Mouse (Mus musculus): ENCODE data around the gene Tm6sf2.

Tm6sf2 gene

DNA sequence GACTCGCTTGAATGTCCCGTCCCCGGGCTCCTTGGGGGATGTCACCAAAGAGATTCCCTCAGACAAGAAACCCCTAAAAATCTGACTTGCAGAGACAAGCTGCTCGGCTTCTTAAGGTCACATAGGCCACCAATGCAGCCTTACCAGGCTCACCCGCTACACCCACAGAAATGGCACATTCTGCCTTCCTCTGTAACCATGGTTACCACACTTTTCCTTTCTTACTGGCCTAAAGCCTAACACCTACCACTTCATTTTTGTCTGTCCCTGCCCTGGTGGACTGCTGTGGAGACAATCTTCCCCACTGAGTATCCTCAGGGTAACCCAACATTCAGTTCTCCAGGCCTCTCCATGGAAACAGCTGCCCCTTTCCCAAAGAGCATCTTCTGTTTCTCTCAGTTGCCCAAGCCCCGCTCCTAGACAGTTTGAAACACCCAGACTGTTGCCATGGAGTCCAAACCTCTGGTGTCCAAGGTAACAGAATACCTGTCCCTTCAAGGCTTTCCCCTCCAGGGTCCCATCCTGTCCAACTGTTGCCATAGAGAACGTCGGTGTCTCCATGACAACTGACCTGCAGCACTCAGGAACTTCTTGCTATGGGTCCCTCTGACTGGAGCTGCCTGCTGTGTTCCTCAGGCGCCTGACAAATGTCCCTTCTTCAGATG is 16.7 kb downstream of the Tm6sf2 start:
- DNase-seq (ENCODE audit: low read depth, low spot score) = no peak

DNA sequence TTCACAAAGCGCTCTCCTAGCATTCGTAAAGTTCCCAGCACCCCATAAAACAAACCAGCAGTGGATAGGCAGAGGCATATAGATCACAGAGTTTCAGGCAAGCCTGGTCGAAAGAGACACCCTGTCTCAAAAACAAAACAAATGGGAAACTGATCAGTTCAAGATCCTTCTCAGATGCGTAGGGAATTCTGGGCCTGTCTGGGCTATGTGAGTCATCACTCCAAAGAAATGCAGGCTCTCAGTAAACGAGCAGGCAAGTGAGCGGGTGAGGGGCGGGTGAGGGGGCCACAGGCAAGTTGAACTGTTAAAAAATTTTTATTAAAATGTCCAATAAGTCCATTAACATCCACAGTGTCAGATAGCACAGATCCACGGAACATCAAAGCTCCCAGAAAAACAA is 20.1 kb downstream of the Tm6sf2 start:
- DNase-seq (ENCODE audit: low read depth, low spot score) = no peak

DNA sequence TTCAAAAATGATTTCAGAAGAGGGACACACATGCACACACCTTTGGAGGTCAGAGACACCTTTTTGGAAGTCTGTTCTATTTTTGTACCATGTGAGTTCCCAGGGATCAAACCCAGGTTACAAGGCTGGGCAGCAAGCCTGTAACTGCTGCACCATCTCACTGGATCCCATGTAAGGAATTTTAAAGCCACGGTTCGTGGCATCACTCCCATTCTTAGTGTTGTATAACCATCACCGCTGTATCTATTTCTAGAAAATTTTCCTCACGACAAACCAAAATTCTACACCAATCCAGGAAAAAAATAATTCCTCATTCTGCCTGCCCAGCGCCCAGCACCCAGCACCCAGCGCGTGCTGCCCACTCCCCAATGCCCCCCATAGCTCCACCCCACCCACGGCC is 26.6 kb downstream of the Tm6sf2 start:
- no peak for DNase-seq (ENCODE audit: low read depth, low spot score)

DNA sequence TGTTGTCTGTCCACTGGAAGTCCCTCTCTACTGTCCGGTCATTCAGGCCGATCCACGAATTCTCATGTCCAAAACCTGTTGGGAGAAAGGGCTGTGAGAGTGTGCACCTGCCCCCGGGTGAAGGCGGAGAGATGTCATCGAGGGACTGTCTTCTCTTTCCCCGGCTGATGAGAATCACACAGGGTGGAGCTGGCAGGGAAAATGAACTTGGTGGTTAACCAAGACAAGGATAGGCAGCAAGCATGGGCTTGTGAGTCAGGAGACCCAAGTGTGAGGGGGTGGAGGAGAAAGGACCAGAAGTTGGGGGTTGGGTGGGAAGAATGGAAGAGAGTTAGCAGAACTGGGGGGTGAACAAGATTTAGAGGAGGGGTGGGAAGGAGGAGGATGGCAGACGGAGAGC is 27.5 kb downstream of the Tm6sf2 start:
- no peak for DNase-seq (ENCODE audit: low read depth, low spot score)

DNA sequence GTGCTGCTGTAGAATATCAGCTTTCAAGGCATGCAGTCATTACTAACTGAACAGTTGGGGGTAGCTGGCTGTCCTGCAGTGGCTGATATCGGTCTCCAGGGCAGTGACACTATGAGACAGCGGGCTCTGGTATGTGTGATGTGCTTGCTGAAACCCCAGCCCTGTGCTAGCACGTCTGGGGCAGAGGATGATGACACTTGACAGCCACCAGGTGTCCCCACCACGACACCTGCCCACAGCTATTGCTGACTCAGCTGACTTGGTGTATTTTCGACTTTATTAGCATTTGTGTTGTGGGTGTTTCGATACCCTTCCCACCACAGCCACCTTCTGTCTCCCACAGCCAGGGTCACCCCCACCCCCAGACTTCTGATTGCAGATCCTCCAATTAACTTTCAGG is 31.8 kb downstream of the Tm6sf2 start:
- DNase-seq (ENCODE audit: low read depth, low spot score) = no peak

DNA sequence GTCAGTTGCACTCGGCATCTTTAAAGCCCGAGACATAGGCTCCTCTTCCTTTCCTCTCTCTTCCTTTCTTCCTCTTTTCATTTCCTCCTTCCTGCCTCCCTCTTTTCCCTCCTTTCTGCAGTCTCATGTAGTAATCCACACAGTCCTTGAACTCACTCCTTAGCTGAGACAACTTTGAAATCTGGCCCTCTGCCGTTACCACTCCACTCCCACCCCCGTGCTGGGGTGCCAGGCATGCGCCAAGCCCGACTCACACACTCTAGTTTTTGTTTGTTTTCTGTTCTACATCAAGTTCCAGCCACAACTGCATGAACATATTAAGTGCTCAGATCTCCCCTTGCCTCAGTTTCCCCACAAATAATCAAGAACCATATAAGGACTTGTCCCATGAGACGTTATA is 32.2 kb downstream of the Tm6sf2 start:
- no peak for DNase-seq (ENCODE audit: low read depth, low spot score)

DNA sequence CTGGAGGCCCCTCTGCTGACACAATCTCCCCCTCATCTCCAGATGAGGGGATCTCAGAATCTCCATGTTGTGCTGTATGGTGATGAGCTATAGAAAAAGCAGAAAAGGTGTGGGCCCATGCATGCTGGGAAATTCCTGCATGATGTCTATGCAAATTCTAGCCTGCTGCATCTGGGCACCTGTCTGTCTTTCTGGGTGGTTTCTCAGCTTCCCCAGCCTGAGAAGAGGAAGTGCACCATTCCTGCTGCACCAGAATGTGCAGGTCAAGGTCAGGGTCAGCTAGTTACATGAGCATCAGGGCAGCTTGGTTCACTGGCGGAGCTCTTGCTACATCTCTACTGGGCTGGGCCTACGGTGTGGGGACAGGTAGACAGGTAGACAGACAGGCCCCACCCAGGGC is 37.7 kb downstream of the Tm6sf2 start:
- no peak for DNase-seq (ENCODE audit: low read depth, low spot score)

DNA sequence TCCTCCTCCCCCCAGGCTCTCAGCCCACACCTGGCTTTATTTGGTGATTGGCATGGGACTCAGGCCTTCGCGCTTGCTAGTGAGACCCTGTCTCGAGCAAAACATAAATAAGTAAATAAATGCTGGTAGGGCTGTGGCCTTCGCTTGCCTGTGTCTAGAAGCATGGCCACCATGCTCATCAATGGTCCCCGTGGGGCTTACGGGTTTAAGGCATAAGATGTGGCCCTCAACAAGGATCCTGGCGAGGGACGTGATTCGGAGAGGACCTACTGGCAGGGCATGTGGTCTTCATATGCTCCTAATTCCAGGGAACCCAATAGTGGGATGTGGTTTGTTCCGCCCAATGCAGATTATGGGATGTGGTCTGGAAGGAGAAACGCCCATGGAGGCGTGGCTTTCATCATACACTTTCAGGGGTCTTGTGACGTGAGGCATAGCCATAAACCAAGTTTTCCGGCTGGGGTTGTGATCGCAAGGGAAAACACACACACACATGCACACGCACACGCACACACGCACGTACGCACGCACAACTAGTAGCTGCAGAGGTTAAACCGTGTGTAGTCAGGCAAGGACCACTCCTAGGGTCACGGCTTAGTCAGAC is 38.6 kb downstream of the Tm6sf2 start:
- DNase-seq (ENCODE audit: low read depth, low spot score) = no peak

DNA sequence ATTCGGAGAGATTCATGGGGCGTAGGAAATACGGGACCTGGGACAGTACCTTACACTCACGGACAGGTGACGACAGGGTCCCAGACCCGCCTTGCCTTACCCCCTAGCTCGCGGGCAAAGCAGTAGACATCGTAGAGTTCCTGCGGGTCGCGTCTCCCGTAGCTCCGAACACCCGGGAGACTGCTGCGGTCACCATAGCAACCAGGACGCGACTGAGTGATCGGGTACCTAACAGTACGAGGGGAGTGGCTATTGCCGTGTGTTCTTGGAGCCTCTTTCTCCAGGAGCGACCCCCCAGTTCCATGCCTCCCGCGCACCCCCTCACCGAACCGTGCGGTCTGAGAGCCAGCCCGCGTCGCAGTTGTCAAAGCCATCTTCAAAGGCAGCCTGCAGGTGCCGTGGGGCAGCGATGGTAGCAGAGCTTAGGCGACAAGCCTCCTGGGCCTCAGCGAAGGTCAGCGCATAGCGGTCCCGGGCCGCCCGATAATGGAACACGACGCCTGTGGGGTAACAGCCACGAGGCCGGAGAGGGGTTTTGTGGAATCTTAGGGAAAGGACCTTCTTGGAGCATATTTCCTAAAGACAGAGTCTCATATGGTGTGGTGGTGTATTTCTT is 39.8 kb downstream of the Tm6sf2 start:
- no peak for DNase-seq (ENCODE audit: low read depth, low spot score)

DNA sequence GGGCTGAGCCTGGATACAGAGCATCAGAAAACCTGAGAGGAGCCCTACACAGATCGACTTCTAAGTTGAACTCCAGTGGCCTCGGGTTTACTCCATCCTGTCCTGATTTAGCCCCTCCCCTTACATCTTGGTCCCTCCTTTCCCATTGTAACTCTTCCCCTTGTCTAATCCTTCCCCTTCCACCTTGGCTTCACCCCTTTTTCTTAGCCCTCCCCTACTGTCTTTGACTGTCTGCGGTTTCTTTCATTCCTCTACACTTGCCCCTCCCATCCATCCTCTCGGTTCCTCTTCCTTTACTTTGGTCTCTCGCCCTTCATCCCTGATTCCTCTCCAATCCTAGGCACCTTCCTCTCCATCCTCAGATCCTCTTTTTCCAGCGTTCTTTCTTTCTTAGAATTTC is 41.8 kb downstream of the Tm6sf2 start:
- no peak for DNase-seq (ENCODE audit: low read depth, low spot score)

DNA sequence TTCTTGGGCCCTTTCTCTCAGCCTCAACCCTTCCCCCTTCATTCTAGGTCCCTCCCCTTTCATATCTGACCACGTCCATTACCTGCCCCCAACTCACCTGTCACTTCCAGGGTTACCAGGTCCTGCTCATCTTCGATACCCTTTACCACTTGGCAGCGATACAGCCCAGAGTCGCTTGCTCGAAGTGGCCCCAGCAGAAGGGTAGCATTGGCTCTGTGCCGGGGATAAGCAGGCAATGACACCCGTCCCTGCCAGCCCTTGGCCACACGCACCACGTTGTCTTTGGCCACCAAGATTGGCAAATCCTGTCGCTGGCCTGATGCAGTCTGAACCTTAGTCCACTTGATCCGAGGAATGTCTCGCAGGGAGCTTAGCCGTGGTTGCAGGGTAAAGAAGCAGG is 42.2 kb downstream of the Tm6sf2 start:
- DNase-seq (ENCODE audit: low read depth, low spot score) = no peak

DNA sequence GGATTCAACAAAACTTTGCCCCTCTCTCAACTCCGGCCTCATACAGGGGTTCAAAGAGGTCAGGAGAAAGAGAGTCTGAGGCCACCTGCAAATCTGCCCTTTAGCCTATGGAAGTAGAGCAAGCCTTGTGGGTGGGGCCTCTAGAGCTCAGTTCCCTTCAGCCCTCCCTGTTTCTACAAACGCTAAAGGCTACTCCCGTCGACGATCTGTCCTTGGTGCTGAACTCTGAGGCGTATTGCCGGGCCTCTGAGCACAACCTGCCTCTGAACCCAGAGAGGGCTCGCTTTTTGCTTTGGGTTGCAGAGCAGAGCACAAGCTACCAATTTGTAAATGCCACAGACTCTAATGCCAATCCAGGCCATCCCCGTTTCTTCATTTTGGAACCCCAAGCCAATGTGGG is 44.9 kb downstream of the Tm6sf2 start:
- DNase-seq (ENCODE audit: low read depth, low spot score) = peak; percentile 71

DNA sequence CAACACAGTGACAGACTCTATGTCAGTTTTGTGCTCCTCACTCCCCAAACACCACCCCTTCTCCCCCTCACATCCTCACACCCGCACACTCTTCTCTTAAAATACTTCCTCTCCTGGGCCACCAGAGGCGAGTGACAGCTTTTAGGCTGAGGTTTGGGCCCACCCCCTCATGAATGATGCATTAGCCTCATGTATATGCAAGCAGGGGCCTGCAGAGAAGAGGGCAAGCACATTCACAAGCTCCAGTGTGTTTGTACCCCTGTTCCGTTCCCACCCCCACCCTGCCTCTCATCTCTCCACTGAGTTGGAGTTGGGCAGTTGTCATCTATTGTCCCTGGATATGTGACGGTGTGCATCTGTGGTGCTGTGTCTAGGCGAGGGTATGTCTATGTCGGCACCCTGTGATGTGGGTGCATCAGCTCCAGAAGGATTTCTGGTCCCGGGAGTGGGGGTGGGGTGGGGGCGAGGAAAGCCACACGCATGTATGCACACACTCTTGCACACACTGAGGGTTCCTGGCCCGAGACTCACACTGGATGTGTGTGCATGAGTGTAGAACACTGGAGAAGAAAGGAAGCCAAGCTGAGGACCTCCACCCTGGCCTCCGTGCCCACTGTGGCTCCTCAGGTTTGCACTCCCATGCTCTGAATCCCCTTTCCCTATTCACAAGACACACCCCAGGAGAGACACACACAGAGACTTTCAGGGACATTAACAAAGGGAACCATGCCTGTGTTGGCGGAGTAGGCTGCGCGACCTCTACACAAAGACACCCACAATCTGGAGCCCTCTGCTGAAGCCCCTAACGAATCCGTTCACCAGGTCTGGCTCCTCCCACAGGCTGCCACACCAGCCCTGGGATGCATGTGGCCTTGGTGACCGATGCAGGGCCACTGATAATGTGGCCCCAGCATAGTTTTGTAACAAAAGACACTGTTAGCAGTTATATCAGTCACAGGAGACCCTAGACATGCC is 46.3 kb downstream of the Tm6sf2 start:
- DNase-seq (ENCODE audit: low read depth, low spot score) = no peak

DNA sequence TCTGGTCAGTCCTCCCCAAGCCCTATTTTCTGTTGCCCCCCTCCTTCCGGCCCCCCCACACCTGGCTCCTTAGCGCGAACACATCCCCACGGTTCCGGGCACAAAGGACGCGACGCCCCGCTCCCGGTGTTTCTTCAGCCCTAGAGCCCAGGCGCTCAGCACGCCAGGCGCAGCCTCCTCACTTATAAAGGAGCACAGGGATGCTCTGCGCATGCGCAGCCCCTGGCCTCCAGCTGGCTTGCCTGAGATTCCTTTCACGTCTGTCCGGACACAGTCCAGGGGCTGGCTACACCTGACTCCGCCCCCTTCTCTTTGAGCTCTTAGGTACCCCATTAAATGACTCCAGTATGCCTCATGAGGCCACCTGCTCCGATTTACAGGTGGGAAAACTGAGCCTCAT is 47.9 kb downstream of the Tm6sf2 start, which contains the start of gene Ncan:
Gene Ncan (minus strand): TSS at position 207 of the 400 bp plus-strand sequence.
- DNase-seq (ENCODE audit: low read depth, low spot score) = peak; percentile 87

DNA sequence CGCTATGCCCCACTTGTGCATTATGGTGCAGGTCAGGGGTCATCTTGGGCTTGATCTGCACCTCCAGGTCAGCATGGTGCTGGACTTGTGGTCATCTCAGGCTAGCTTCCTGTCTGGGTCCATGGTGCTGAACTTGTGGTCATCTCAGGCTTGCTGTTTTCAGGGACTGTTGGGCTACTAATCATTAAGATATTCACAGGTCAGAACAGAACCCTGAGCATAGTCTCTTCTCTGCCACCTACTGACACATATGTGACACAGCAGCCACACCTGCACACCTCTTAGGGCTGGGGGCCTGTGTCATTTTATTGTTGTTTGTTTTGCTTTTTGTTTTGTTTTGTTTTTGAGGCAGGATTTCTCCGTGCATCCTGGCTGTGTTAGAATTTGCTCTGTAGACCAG is 50.1 kb downstream of the Tm6sf2 start:
- no peak for DNase-seq (ENCODE audit: low read depth, low spot score)

DNA sequence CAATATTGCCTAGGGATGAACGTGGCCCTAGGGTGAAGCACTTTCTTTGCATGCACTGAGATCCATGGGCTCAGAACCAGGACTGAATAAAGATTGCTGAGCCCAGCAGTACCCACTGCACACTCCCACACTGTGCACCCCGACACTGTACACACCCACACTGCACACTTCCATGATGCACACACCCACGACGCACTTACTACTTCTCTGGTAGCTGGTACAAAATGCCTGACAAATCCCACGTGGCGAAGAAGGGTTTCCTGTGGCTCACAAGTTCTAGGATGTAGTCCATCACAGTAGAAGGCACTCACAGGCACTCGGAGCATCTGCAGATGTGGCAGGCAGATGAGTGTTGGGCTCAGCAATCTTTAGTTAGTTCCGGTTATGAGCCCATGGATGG is 52.3 kb downstream of the Tm6sf2 start:
- no peak for DNase-seq (ENCODE audit: low read depth, low spot score)

DNA sequence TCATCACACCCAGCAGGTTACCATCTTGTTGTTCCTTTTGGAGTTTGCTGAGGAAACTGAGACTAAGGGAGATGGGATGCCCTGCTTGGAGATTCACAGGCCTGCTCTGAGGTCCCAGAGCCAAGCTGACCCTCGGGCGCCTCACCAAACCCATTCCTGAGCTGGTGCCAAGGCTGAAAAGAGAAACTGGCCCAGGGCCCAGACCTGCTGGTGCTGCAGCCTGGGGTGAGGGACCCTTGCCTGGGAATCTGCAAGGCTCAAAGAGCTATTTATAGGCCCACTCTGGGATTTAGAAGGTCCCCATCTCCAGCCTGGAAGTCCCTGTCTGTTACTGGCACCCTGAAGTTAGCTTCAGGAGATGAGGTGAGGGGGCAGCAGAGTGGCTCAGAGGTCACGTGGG is 55.7 kb downstream of the Tm6sf2 start:
- no peak for DNase-seq (ENCODE audit: low read depth, low spot score)

DNA sequence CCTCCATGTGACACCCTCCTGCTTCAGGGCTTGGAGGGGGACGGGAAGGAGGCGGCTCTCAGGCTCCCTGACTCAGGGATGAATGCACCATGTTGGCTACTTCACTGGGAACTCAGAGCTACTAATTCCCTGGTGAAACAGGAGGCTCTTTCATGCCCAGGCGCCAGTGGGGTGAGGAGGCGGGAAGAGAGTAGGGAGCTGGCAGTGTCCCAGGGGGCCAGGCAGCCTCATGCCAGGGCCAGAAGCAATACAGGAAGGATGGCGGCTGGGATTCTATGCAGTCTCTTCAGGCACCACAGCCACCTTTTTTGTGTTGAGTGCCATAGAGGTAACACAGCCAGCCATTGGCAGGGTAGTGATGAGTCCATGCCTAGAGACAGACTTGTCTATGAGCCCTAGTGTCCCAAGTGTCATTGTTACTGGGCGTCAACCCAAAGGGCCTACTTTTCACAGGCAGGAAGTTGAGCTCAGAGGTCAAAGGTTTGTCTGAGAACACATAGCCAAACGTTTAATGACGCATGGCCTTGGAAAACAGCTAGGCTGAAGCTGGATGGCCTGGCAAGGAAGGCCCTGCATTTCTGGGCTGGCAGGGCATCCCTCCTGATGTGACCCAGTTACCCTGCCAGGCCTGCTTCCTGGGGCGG is 56.7 kb downstream of the Tm6sf2 start:
- no peak for DNase-seq (ENCODE audit: low read depth, low spot score)
